9 mouse cellular contexts compared by ENCODE assay signal in genomic region chr8:126712749-126713148, GRCm38 (mm10).
DNase-seq lines count a peak whose midpoint lies in the region; ATAC-seq and TF ChIP-seq lines count a peak whose summit lies in the region.
"Had no signal": no experiment of that assay in that cellular context is flagged by ENCODE, and none has a peak within 500 bp of the region (broad histone marks: within the 10 kb centered on the region; RNA-seq: fewer than 3 reads in every experiment).

No protein-coding gene starts in this region.

- H3K27ac ChIP-seq in lung, embryonic 16.5 days (ENCODE audit: low read length): no peak overlapping the region
- peak overlapping the region; percentile 58; the same call in 1 of the 2 replicates for H3K27ac ChIP-seq in embryonic facial prominence, embryonic 15.5 days (replicated peaks)
- H3K27ac ChIP-seq in limb, embryonic 13.5 days: peak overlapping the region; percentile 45

- H3K4me1 ChIP-seq in lung, embryonic 16.5 days (replicated peaks; ENCODE audit: control insufficient read depth, insufficient read depth, low read length): peaks cover 1% of the 10 kb centered on the region; the same call in 1 of the 2 replicates
- no peaks in the 10 kb centered on the region for H3K4me1 ChIP-seq in lung, adult 2 months (ENCODE audit: control insufficient read depth, insufficient read depth, low read length)
- peaks cover 28% of the 10 kb centered on the region for H3K4me1 ChIP-seq in embryonic facial prominence, embryonic 15.5 days
- peaks cover 18% of the 10 kb centered on the region for H3K4me1 ChIP-seq in limb, embryonic 13.5 days

- H3K4me3 ChIP-seq in lung, embryonic 16.5 days (ENCODE audit: low read length): no peak overlapping the region
- no peak overlapping the region for H3K4me3 ChIP-seq in lung, adult 2 months (replicated peaks; ENCODE audit: extremely low read depth, low read depth, low read length)
- no peak overlapping the region for H3K4me3 ChIP-seq in embryonic facial prominence, embryonic 15.5 days (replicated peaks)
- H3K4me3 ChIP-seq in limb, embryonic 13.5 days: no peak overlapping the region
- H3K4me3 ChIP-seq: megakaryocyte, embryonic 14.5 days had no signal

- no peaks in the 10 kb centered on the region for H3K36me3 ChIP-seq in lung, embryonic 16.5 days (ENCODE audit: control insufficient read depth, insufficient read depth, low read length)
- no peaks in the 10 kb centered on the region for H3K36me3 ChIP-seq in embryonic facial prominence, embryonic 15.5 days
- no peaks in the 10 kb centered on the region for H3K36me3 ChIP-seq in limb, embryonic 13.5 days

- WGBS in lung, embryonic 16.5 days: 60% methylated on average over 6 of the region's 6 CpGs
- WGBS in lung, adult 2 months: 66% methylated on average over 6 of the region's 6 CpGs
- WGBS in embryonic facial prominence, embryonic 15.5 days: 36% methylated on average over 6 of the region's 6 CpGs
- 41% methylated on average over 6 of the region's 6 CpGs for WGBS in limb, embryonic 13.5 days

- DNase-seq in embryo, embryonic 11 days: peak; percentile 34
- no peak for DNase-seq in embryo, embryonic 9.5 days (ENCODE audit: extremely low spot score)
- no peak for DNase-seq in lung, adult 2 months
- DNase-seq in frontal cortex, adult 2 months (ENCODE audit: extremely low spot score in 1 of 2, low spot score in 1 of 2): no peak
- no peak for DNase-seq in left cerebral cortex, adult 18-20 months (ENCODE audit: low spot score in 2 of 2)

- no peaks in the 10 kb centered on the region for H3K9me3 ChIP-seq in lung, embryonic 16.5 days (ENCODE audit: control insufficient read depth, low read length)
- no peaks in the 10 kb centered on the region for H3K9me3 ChIP-seq in embryonic facial prominence, embryonic 15.5 days (replicated peaks)
- H3K9me3 ChIP-seq in limb, embryonic 13.5 days: no peaks in the 10 kb centered on the region
- H3K9me3 ChIP-seq: megakaryocyte, embryonic 14.5 days had no signal

- no peak for TF ChIP-seq POLR2A in lung, adult 2 months (IDR thresholded peaks at IDR 0.05; ENCODE audit: borderline replicate concordance, extremely low read depth, low read depth, low read length)

- no peak for TF ChIP-seq CTCF in lung, adult 2 months (IDR thresholded peaks at IDR 0.05; ENCODE audit: insufficient read depth, low read length)

- ATAC-seq in lung, embryonic 16.5 days (ENCODE audit: low read depth): peak; percentile 41; the same call in 1 of the 2 replicates
- ATAC-seq in embryonic facial prominence, embryonic 15.5 days (ENCODE audit: insufficient number of reproducible peaks, low FRiP score, low TSS enrichment, low read depth): no peak
- no peak for ATAC-seq in limb, embryonic 13.5 days (ENCODE audit: low FRiP score, low read depth)

- no peaks in the 10 kb centered on the region for H3K27me3 ChIP-seq in lung, embryonic 16.5 days (ENCODE audit: control insufficient read depth, insufficient read depth, low read depth, low read length)
- H3K27me3 ChIP-seq in embryonic facial prominence, embryonic 15.5 days: no peaks in the 10 kb centered on the region
- H3K27me3 ChIP-seq in limb, embryonic 13.5 days: no peaks in the 10 kb centered on the region

- no peak overlapping the region for H3K9ac ChIP-seq in lung, embryonic 16.5 days (ENCODE audit: low read length)
- no peak overlapping the region for H3K9ac ChIP-seq in embryonic facial prominence, embryonic 15.5 days
- H3K9ac ChIP-seq in limb, embryonic 13.5 days: no peak overlapping the region

- no peak overlapping the region for H3K4me2 ChIP-seq in lung, embryonic 16.5 days (ENCODE audit: low read depth, low read length)
- H3K4me2 ChIP-seq in embryonic facial prominence, embryonic 15.5 days (replicated peaks): no peak overlapping the region
- no peak overlapping the region for H3K4me2 ChIP-seq in limb, embryonic 13.5 days (replicated peaks)
